Mouse (Mus musculus): Measurements from ENCODE around the gene Gm11213. TPM values are rescaled to one million over a fixed set of nuclear protein-coding genes. Genes with fewer than 3 reads are reported as not detected.

Gene Gm11213
- polyA plus RNA-seq, 3 experiments from 2014 or later = not detected

Other genes with a start within 250 kb of the Gm11213 start
- 1 to 10 TPM in 1 of 3 experiments, under 1 TPM in 1, not detected in 1; 0.90 to 1.6 TPM for gene Orm3, start 249.1 kb downstream of the Gm11213 start, polyA plus RNA-seq (2017; shearing (Covaris generic))
- 1 to 10 TPM in 2 of 3 experiments, not detected in 1; 1.6 to 2.8 TPM for gene Orm2, start 242.8 kb downstream of the Gm11213 start, polyA plus RNA-seq (2017; shearing (Covaris generic))
- 100 to 1,000 TPM in 2 of 3 experiments, 10 to 100 TPM in 1; 94.8 to 135 (median 102) TPM for gene Akna, start 201.9 kb downstream of the Gm11213 start, polyA plus RNA-seq (2017; shearing (Covaris generic))
- 1 to 10 TPM in 2 of 3 experiments, under 1 TPM in 1; 0.75 to 4.4 (median 3.9) TPM for gene Whrn, start 109.3 kb downstream of the Gm11213 start, polyA plus RNA-seq (2017; shearing (Covaris generic))
- 100 to 1,000 TPM; 197 to 241 (median 218) TPM for gene Atp6v1g1, start 60.5 kb downstream of the Gm11213 start, polyA plus RNA-seq (2017; shearing (Covaris generic))
- gene Tmem268, start 46.5 kb downstream of the Gm11213 start, polyA plus RNA-seq (2017; shearing (Covaris generic)) = 10 to 100 TPM; 17.1 to 23.9 (median 19.5) TPM
- gene Tex48, start 17.2 kb upstream of the Gm11213 start, polyA plus RNA-seq (2017; shearing (Covaris generic)) = not detected
- gene Gm11214, start 58.1 kb upstream of the Gm11213 start, polyA plus RNA-seq (2017; shearing (Covaris generic)) = not detected
- gene Tnfsf15, start 139.9 kb upstream of the Gm11213 start, polyA plus RNA-seq (2017; shearing (Covaris generic)) = 1 to 10 TPM in 1 of 3 experiments, under 1 TPM in 2; 0.63 to 1.0 (median 0.82) TPM